Mouse (Mus musculus): Measurements from ENCODE around the gene Cbl.

DNA sequence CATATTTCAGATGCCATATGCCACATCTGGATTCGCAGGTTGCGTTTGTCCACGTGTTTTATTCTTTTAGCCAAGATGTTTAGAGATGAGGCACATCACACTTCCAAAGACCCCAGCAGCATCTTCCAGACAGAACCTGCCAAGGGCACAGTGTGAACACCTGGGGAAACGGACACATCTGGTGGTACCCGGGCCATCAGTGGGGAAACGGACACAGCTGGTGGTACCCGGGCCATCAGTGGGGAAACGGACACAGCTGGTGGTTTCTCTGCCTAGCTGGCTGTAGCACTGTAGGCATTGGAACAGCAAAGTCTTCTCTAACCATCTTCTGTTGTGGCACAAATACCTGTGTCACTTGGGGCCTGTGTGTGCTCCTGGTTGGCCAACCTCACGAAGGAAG is 138.1 kb downstream of the Cbl start:
- TF ChIP-seq POLR2A (IDR thresholded peaks at IDR 0.05; ENCODE audit: insufficient read depth, low read depth, low read length): no peak
- no peak for TF ChIP-seq CTCF (IDR thresholded peaks at IDR 0.05; ENCODE audit: insufficient read depth, low read depth, low read length)

All from olfactory bulb, adult 2 months (tissue).